In the genomic region with DNA sequence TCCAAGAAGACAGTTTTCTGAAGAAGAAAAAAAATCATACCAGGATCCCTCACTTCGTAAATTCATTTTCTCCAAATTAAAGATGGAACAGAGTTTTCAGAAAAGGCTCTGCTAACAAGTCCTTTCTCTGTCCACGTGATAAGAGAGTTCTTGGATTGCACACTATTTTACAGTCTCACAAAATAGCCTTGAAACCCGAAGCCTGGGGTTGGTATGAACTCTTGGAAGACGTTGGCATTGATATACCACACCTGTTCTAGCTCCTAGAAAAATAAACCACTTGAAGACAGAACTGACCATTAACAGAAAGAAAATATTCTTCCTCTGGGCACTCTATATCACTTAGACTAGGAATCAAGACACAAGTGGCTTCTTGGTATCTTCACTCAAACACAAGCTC, we compare ENCODE assay signal across 14 mouse cellular contexts.
"Had no signal": no experiment of that assay in that cellular context is flagged by ENCODE, and none has a peak within 500 bp of the region (broad histone marks: within the 10 kb centered on the region; RNA-seq: fewer than 3 reads in every experiment).

No protein-coding gene starts in this region.

- H3K4me1 ChIP-seq: liver, embryonic 13.5 days; midbrain, embryonic 12.5 days; midbrain, embryonic 15.5 days; neural tube, embryonic 13.5 days had no signal

- H3K4me3 ChIP-seq: left cerebral cortex, adult 2 months; liver, embryonic 13.5 days; midbrain, embryonic 12.5 days; midbrain, embryonic 15.5 days; neural tube, embryonic 13.5 days had no signal

- DNase-seq: layer of hippocampus, postnatal 36 days; liver, embryonic 13.5 days; lung, adult 2 months; lung, postnatal 14 days; lung, postnatal 4 days; retina, postnatal 1 day; right cerebral cortex, postnatal 25 days; thymus, adult 18-20 months; thymus, postnatal 36 days had no signal

- H3K36me3 ChIP-seq: liver, embryonic 13.5 days; midbrain, embryonic 12.5 days; midbrain, embryonic 15.5 days; neural tube, embryonic 13.5 days had no signal

- H3K27me3 ChIP-seq: liver, embryonic 13.5 days; midbrain, embryonic 12.5 days; midbrain, embryonic 15.5 days; neural tube, embryonic 13.5 days had no signal

- H3K9me3 ChIP-seq: liver, embryonic 13.5 days; midbrain, embryonic 12.5 days; midbrain, embryonic 15.5 days; neural tube, embryonic 13.5 days had no signal

- H3K27ac ChIP-seq: left cerebral cortex, adult 2 months; liver, embryonic 13.5 days; midbrain, embryonic 12.5 days; midbrain, embryonic 15.5 days; neural tube, embryonic 13.5 days had no signal

- H3K9ac ChIP-seq: liver, embryonic 13.5 days; midbrain, embryonic 12.5 days; midbrain, embryonic 15.5 days; neural tube, embryonic 13.5 days had no signal

- H3K4me2 ChIP-seq: liver, embryonic 13.5 days; midbrain, embryonic 12.5 days; midbrain, embryonic 15.5 days; neural tube, embryonic 13.5 days had no signal

- ATAC-seq: intestine, embryonic 16.5 days; midbrain, embryonic 15.5 days had no signal
